Mouse (Mus musculus): ENCODE results near the gene Gtf3c1.

GRCm38 (mm10) chr7:125707186-125707585 is 394 bp downstream of the Gtf3c1 start:
- TF ChIP-seq CTCF (IDR thresholded peaks at IDR 0.05 in 2 of 3, conservative IDR thresholded peaks at IDR 0.05 in 1 of 3; ENCODE audit: control insufficient read depth in 1 of 3, insufficient read depth in 1 of 3, low read depth in 2 of 3, low read length in 3 of 3, poor library complexity in 1 of 3, severe bottlenecking in 1 of 3) (no peak), POLR2A (IDR thresholded peaks at IDR 0.05; ENCODE audit: control insufficient read depth in 1 of 2, insufficient read depth in 1 of 2, low read depth in 1 of 2, low read length in 2 of 2, poor library complexity in 1 of 2) (no peak), ZMIZ1 (IDR thresholded peaks at IDR 0.05; ENCODE audit: low read depth, low read length) (no peak), POLR2AphosphoS5 (IDR thresholded peaks at IDR 0.05; ENCODE audit: borderline replicate concordance, low read depth, low read length) (no peak), GATA1 (IDR thresholded peaks at IDR 0.05; ENCODE audit: low read depth, low read length) (no peak), RCOR1 (IDR thresholded peaks at IDR 0.05; ENCODE audit: low read depth, low read length) (no peak)
